Mouse (Mus musculus): Measurements from ENCODE around the gene Dnajc13. TPM values are rescaled to one million over a fixed set of nuclear protein-coding genes. Genes with fewer than 3 reads are reported as not detected.

The Dnajc13 gene
- polyA plus RNA-seq, 1 experiment from 2014 or later, result 16.5 TPM

Other genes starting within 250 kb of the Dnajc13 start
- not detected in 2 replicates for gene Gm28305, start 222.3 kb downstream of the Dnajc13 start, polyA plus RNA-seq (2015; fragmentation: Nextera tagmentation; extraction: Ambion mirVana)
- gene Uba5, start 199.8 kb downstream of the Dnajc13 start, polyA plus RNA-seq (2015; fragmentation: Nextera tagmentation; extraction: Ambion mirVana), result 41.5 and 43.9 TPM in 2 replicates
- 12.6 and 13.7 TPM in 2 replicates for gene Acad11, start 199.6 kb downstream of the Dnajc13 start, polyA plus RNA-seq (2015; fragmentation: Nextera tagmentation; extraction: Ambion mirVana)
- 1.2 TPM in 2 replicates for gene Ackr4, start 136.0 kb downstream of the Dnajc13 start, polyA plus RNA-seq (2015; fragmentation: Nextera tagmentation; extraction: Ambion mirVana)
- 0.60 and 0.65 TPM in 2 replicates for gene Acpp, start 74.8 kb upstream of the Dnajc13 start, polyA plus RNA-seq (2015; fragmentation: Nextera tagmentation; extraction: Ambion mirVana)